Mouse (Mus musculus): ENCODE results near the gene Prmt3. TPM values are rescaled to one million over a fixed set of nuclear protein-coding genes. Genes with fewer than 3 reads are reported as not detected.
A peak's percentile ranks its signal among the peaks of the same experiment; 100 is the strongest.

The Prmt3 gene
- polyA plus RNA-seq, 1 experiment = 22.8 TPM

DNA sequence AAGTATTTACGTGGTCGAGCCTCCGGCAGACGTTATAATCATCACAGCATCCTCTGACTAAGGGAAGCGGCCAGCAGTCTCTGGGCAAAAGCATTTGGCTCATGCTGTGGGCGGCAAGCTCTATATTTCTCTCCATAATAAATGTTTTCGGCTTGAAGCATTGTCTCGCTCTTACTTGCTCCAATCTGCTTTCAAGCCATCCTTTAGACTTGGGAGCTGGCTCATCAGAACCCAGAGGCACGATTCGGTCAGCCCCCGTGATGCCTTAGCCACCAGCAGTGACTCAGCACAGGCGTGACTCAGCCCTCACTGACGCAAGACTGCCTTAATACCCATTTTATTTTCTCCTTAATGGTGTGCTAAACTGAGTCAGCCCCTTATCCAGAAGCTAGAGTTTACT, 15.5 kb upstream of the Prmt3 start:
- H3K36me3 ChIP-seq (replicated peaks; ENCODE audit: low read length) = peaks cover 65% of the 10 kb centered on the region
- H3K4me3 ChIP-seq (replicated peaks) = peak overlapping the region; percentile 72
- no peak for TF ChIP-seq FLI1 (IDR thresholded peaks at IDR 0.05; ENCODE audit: low read length)
- TF ChIP-seq GATA1 (IDR thresholded peaks at IDR 0.05; ENCODE audit: borderline replicate concordance, low read length) = no peak
- no peaks in the 10 kb centered on the region for H3K27me3 ChIP-seq (replicated peaks)
- no peaks in the 10 kb centered on the region for H3K9me3 ChIP-seq
- H3K4me1 ChIP-seq = peaks cover 87% of the 10 kb centered on the region

- Histone ChIP-seq H3K4me1 (peaks cover 80% of the 10 kb centered on the region), H3K27me3 (replicated peaks) (no peaks in the 10 kb centered on the region), H3K9me3 (no peaks in the 10 kb centered on the region), H3K36me3 (replicated peaks; ENCODE audit: low read length) (peaks cover 81% of the 10 kb centered on the region), H3K4me3 (replicated peaks) (peak overlapping the region; percentile 71)
- TF ChIP-seq FLI1 (IDR thresholded peaks at IDR 0.05; ENCODE audit: low read length) (no peak), GATA1 (IDR thresholded peaks at IDR 0.05; ENCODE audit: borderline replicate concordance, low read length) (no peak)
Observed at GRCm38 (mm10) chr7:49764011-49764716, 14.0 kb upstream of the Prmt3 start.

GRCm38 (mm10) chr7:49766166-49766565, 12.0 kb upstream of the Prmt3 start:
- Histone ChIP-seq H3K27me3 (replicated peaks) (no peaks in the 10 kb centered on the region), H3K9me3 (no peaks in the 10 kb centered on the region), H3K4me3 (replicated peaks) (no peak overlapping the region), H3K4me1 (peaks cover 60% of the 10 kb centered on the region), H3K36me3 (replicated peaks; ENCODE audit: low read length) (peaks cover 90% of the 10 kb centered on the region)
- no peak for TF ChIP-seq FLI1 (IDR thresholded peaks at IDR 0.05; ENCODE audit: low read length)
- no peak for TF ChIP-seq GATA1 (IDR thresholded peaks at IDR 0.05; ENCODE audit: borderline replicate concordance, low read length)

DNA sequence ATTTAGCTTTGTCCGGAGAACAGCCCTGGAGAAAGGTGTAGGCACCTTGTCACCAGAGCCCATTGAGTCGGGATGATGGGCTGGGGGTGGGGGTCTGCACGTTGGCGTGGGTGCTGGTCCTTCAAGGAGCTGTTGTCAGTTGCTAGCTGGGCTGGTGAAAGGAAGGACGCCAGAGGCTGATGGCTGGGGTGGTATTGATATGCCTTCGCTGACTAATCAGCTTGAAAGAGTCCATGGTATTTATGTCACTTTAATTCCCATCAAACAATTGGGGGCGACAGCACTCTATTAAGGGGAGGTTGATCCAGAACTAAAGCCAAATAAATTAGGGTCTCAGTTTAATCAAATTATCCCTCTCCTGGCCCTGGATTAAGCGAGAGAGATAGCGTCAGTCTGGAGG, 9.6 kb upstream of the Prmt3 start:
- Histone ChIP-seq H3K4me3 (replicated peaks) (no peak overlapping the region), H3K4me1 (peaks cover 39% of the 10 kb centered on the region), H3K27me3 (replicated peaks) (no peaks in the 10 kb centered on the region), H3K9me3 (no peaks in the 10 kb centered on the region), H3K36me3 (replicated peaks; ENCODE audit: low read length) (peaks cover 92% of the 10 kb centered on the region)
- TF ChIP-seq FLI1 (IDR thresholded peaks at IDR 0.05; ENCODE audit: low read length) = no peak
- no peak for TF ChIP-seq GATA1 (IDR thresholded peaks at IDR 0.05; ENCODE audit: borderline replicate concordance, low read length)

DNA sequence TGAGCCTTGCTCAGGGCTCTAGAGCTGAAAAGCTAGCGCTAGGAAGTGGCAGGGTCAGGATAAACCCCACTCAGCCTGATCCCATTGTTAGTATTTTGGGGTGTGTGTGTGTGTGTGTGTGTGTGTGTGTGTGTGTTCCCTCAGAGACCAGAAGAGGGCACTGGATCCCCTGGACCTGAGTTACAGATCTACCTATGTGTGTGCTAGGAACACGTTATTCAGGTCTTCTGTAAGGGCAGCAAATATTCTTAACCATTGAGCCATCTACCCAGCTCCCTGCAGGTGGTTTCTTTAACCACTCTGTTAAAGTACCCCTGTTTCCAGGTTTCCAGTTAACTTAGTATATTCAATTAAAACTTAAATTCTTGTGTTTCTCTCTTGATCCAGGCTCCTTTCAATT, 3.8 kb upstream of the Prmt3 start:
- no peak for TF ChIP-seq GATA1 (IDR thresholded peaks at IDR 0.05; ENCODE audit: borderline replicate concordance, low read length)
- TF ChIP-seq FLI1 (IDR thresholded peaks at IDR 0.05; ENCODE audit: low read length) = no peak
- Histone ChIP-seq H3K9me3 (no peaks in the 10 kb centered on the region), H3K4me3 (replicated peaks) (no peak overlapping the region), H3K36me3 (replicated peaks; ENCODE audit: low read length) (peaks cover 76% of the 10 kb centered on the region), H3K4me1 (peaks cover 30% of the 10 kb centered on the region), H3K27me3 (replicated peaks) (no peaks in the 10 kb centered on the region)

DNA sequence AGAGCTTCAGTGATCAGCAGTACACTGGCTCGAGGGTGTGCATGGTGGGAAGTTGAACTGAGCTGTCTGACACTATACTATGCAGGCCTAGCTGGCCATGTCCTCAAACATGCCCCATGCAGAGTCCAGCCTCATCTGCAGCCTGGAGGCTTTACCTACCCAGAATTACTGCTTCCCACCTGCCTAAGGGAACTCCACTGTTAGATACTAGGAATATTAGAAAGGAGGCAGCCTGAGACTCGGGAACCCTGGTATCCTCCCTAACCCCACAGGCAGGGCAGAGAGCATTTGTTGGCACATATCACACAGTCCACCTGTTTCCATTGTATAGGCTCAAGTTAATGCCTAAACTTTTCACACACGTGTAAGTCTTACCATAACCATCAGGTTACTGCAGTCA, 561 bp upstream of the Prmt3 start:
- Histone ChIP-seq H3K9me3 (no peaks in the 10 kb centered on the region), H3K4me3 (replicated peaks) (peak overlapping the region; percentile 99), H3K36me3 (replicated peaks; ENCODE audit: low read length) (peaks cover 68% of the 10 kb centered on the region), H3K27me3 (replicated peaks) (no peaks in the 10 kb centered on the region), H3K4me1 (peaks cover 45% of the 10 kb centered on the region)
- TF ChIP-seq FLI1 (IDR thresholded peaks at IDR 0.05; ENCODE audit: low read length) = no peak
- TF ChIP-seq GATA1 (IDR thresholded peaks at IDR 0.05; ENCODE audit: borderline replicate concordance, low read length) = no peak

DNA sequence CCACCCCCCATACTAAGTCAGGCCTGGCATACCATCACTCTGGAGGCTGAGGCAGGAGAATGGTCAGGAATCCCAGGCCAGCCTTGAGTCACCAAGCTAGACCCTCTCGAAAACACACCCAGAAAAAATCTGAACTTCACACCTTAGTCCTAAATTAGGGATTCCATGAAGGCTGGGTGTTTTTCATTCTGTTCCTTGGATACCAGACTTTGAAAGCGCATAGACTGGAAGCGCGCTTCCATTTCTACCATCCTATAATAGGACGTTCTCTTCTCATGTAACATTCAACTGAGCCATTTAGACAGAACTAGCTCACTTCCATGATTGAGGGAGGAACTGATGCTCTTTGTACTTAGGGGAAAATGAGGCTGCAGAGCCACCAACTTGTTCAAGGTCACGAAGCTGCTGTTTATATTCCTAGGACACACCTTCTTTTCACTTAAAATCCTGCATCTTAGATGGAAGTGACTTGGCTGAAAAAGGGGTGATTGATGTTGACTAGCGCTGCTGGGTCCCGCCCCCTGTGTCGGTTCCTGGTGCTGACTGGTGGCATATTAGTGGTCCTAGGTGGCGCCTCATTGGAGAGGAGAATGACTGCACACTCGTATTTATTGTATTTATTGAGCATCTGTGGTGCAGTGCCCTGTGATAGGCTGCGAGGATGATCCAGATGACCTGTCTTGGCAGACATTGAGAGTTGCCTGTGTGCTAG, 914 bp downstream of the Prmt3 start:
- H3K27me3 ChIP-seq (replicated peaks) = no peaks in the 10 kb centered on the region
- peaks cover 68% of the 10 kb centered on the region for H3K36me3 ChIP-seq (replicated peaks; ENCODE audit: low read length)
- peak overlapping the region; percentile 99 for H3K4me3 ChIP-seq (replicated peaks)
- no peaks in the 10 kb centered on the region for H3K9me3 ChIP-seq
- H3K4me1 ChIP-seq = peaks cover 56% of the 10 kb centered on the region
- TF ChIP-seq GATA1 (IDR thresholded peaks at IDR 0.05; ENCODE audit: borderline replicate concordance, low read length) (no peak), FLI1 (IDR thresholded peaks at IDR 0.05; ENCODE audit: low read length) (no peak)

GRCm38 (mm10) chr7:49783017-49783416, 4.9 kb downstream of the Prmt3 start:
- Histone ChIP-seq H3K4me1 (peaks cover 43% of the 10 kb centered on the region), H3K36me3 (replicated peaks; ENCODE audit: low read length) (peaks cover 78% of the 10 kb centered on the region), H3K27me3 (replicated peaks) (no peaks in the 10 kb centered on the region), H3K9me3 (no peaks in the 10 kb centered on the region), H3K4me3 (replicated peaks) (no peak overlapping the region)
- TF ChIP-seq GATA1 (IDR thresholded peaks at IDR 0.05; ENCODE audit: borderline replicate concordance, low read length) = no peak
- TF ChIP-seq FLI1 (IDR thresholded peaks at IDR 0.05; ENCODE audit: low read length) = no peak

- H3K9me3 ChIP-seq = no peaks in the 10 kb centered on the region
- H3K27me3 ChIP-seq (replicated peaks) = no peaks in the 10 kb centered on the region
- peaks cover 95% of the 10 kb centered on the region for H3K36me3 ChIP-seq (replicated peaks; ENCODE audit: low read length)
- H3K4me3 ChIP-seq (replicated peaks) = peak overlapping the region; percentile 15
- peaks cover 26% of the 10 kb centered on the region for H3K4me1 ChIP-seq
- TF ChIP-seq FLI1 (IDR thresholded peaks at IDR 0.05; ENCODE audit: low read length) (no peak), GATA1 (IDR thresholded peaks at IDR 0.05; ENCODE audit: borderline replicate concordance, low read length) (no peak)
Observed at GRCm38 (mm10) chr7:49785141-49785540, 7.0 kb downstream of the Prmt3 start.
